8 mouse cellular contexts compared by ENCODE assay signal in the genomic region with DNA sequence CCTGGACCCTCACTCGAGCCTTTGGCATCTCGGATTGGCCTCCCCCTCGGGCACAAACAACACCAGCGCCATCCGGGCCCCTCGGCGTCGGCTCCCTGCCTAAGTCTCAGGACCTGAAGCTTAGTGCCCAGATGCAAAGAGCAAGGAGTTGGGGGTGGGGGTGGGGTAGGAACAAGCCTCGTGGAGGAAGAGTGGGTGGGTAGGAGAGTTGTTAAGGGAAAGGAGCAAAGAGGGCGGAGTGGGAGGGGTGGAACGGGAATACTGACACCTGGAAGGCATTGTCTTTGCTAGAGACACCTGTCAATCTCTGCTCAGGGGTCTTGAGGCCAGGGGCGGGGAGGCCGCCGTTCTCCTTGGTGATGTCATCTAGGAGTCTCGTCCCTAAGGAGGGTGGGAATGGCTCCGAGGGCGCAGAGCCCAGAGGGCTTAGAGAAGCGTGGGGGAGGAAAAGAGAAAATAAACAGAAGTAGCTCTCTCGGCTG. TPM values are rescaled to one million over a fixed set of nuclear protein-coding genes. Genes with fewer than 3 reads are reported as not detected.
DNase-seq lines count a peak whose midpoint lies in the region; ATAC-seq lines count a peak whose summit lies in the region.

No protein-coding gene starts in this region.

- no peak for DNase-seq in lung, adult 18-20 months
- DNase-seq in forebrain, embryonic 10.5 days (ENCODE audit: extremely low spot score, low spot score): peak; percentile 66
- peak; percentile 61 for DNase-seq in limb, embryonic 10.5 days (ENCODE audit: low spot score)
- peak; percentile 50 for DNase-seq in retina, embryonic 14.5 days (ENCODE audit: low spot score)
- no peak for DNase-seq in left cerebral cortex, postnatal 10 days (ENCODE audit: extremely low spot score in 1 of 2, low spot score in 2 of 2)
- no peak for DNase-seq in cerebellum, postnatal 4 days (ENCODE audit: low spot score in 2 of 2)
- no peak for DNase-seq in gastrocnemius, postnatal 36 days

- intact Hi-C loops in left cerebral cortex, postnatal 10 days (cut with DNase I): loop anchor here (5.0 to 10.0 kb wide), 5 partner anchors 36 to 1956 kb away; a partner anchor contains a TSS
- intact Hi-C loops in gastrocnemius, postnatal 36 days (cut with DNase I): loop anchor here (5.0 kb wide), 1 partner anchor 209 kb away; no protein-coding TSS in a partner anchor

- no peak overlapping the region for H3K27ac ChIP-seq in lung, embryonic 15.5 days
- peak overlapping the region; percentile 93 for H3K27ac ChIP-seq in forebrain, embryonic 10.5 days
- peak overlapping the region; percentile 16 for H3K27ac ChIP-seq in limb, embryonic 10.5 days

- peak overlapping the region; percentile 54 for H3K4me3 ChIP-seq in lung, embryonic 15.5 days
- peak overlapping the region; percentile 57 for H3K4me3 ChIP-seq in forebrain, embryonic 10.5 days
- H3K4me3 ChIP-seq in limb, embryonic 10.5 days: peak overlapping the region; percentile 62

- H3K9ac ChIP-seq in lung, embryonic 15.5 days: peak overlapping the region; percentile 48

- H3K27me3 ChIP-seq in lung, embryonic 15.5 days: peaks cover 79% of the 10 kb centered on the region
- peaks cover 100% of the 10 kb centered on the region for H3K27me3 ChIP-seq in forebrain, embryonic 10.5 days (ENCODE audit: poor library complexity, severe bottlenecking)
- H3K27me3 ChIP-seq in limb, embryonic 10.5 days (ENCODE audit: low read depth, poor library complexity, severe bottlenecking): peaks cover 100% of the 10 kb centered on the region

- ATAC-seq in lung, embryonic 15.5 days (ENCODE audit: borderline replicate concordance, extremely low read depth, low FRiP score, low TSS enrichment): peak; percentile 41; the same call in 1 of the 2 replicates

- 3% methylated on average over 19 of the region's 19 CpGs for WGBS in lung, embryonic 15.5 days
- WGBS in forebrain, embryonic 10.5 days: under 1% methylated on average over 19 of the region's 19 CpGs
- WGBS in limb, embryonic 10.5 days: under 1% methylated on average over 19 of the region's 19 CpGs

- no peaks in the 10 kb centered on the region for H3K9me3 ChIP-seq in lung, embryonic 15.5 days
- H3K9me3 ChIP-seq in forebrain, embryonic 10.5 days: no peaks in the 10 kb centered on the region
- H3K9me3 ChIP-seq in limb, embryonic 10.5 days (replicated peaks): no peaks in the 10 kb centered on the region

- H3K4me1 ChIP-seq in lung, embryonic 15.5 days: peaks cover 31% of the 10 kb centered on the region
- H3K4me1 ChIP-seq in forebrain, embryonic 10.5 days: peaks cover 94% of the 10 kb centered on the region
- peaks cover 63% of the 10 kb centered on the region for H3K4me1 ChIP-seq in limb, embryonic 10.5 days

- H3K36me3 ChIP-seq in lung, embryonic 15.5 days: no peaks in the 10 kb centered on the region
- H3K36me3 ChIP-seq in forebrain, embryonic 10.5 days (replicated peaks): no peaks in the 10 kb centered on the region
- H3K36me3 ChIP-seq in limb, embryonic 10.5 days: no peaks in the 10 kb centered on the region

- H3K4me2 ChIP-seq in lung, embryonic 15.5 days: peak overlapping the region; percentile 93

RNA-seq across cellular contexts. Expression of a gene that starts 35.7 kb away (rescaled TPM):
- polyA plus RNA-seq in lung, embryonic 15.5 days (2015; fragmentation: Nextera tagmentation; extraction: Ambion mirVana): 107 and 108 TPM in 2 replicates
- 82.3 and 82.7 TPM in 2 replicates for polyA plus RNA-seq in forebrain, embryonic 10.5 days (2016; fragmentation: Nextera tagmentation; extraction: Ambion mirVana)
- 48.0 and 56.8 TPM in 2 replicates for polyA plus RNA-seq in limb, embryonic 10.5 days (2016; fragmentation: Nextera tagmentation; extraction: Ambion mirVana)
- total RNA-seq in left cerebral cortex, postnatal 10 days (2021): 10 to 100 TPM; 45.7 to 55.9 TPM
- total RNA-seq in gastrocnemius, postnatal 36 days (2021): 10 to 100 TPM; 12.7 to 19.4 TPM

Comparison
In these comparisons a context has a peak if more than half of its experiments do, and no peak if none do; other contexts are left out.
1. DNase-seq: peak in forebrain, embryonic 10.5 days (single experiment), limb, embryonic 10.5 days (single experiment) and retina, embryonic 14.5 days (single experiment); none in lung, adult 18-20 months (0 of 2), left cerebral cortex, postnatal 10 days (0 of 2), cerebellum, postnatal 4 days (0 of 2) and gastrocnemius, postnatal 36 days (0 of 2).
2. Peak in every context shown above with its lines, with median percentiles within 50 percentile points of each other: H3K4me3 ChIP-seq.